In genomic region chr13:93772861-93773260, GRCm38 (mm10) we compare ENCODE assay signal across 9 mouse cellular contexts. TPM values are rescaled to one million over a fixed set of nuclear protein-coding genes. Genes with fewer than 3 reads are reported as not detected.
DNase-seq lines count a peak whose midpoint lies in the region; ATAC-seq and TF ChIP-seq lines count a peak whose summit lies in the region.
"Had no signal": no experiment of that assay in that cellular context is flagged by ENCODE, and none has a peak within 500 bp of the region (broad histone marks: within the 10 kb centered on the region; RNA-seq: fewer than 3 reads in every experiment).

No protein-coding gene starts in this region.

- intact Hi-C loops in heart, postnatal 25 days (cut with DNase I), result no loop called here

- H3K36me3 ChIP-seq in heart, embryonic 11.5 days (ENCODE audit: control insufficient read depth, insufficient read depth, low read length), result no peaks in the 10 kb centered on the region
- no peaks in the 10 kb centered on the region for H3K36me3 ChIP-seq in lung, postnatal 0 days (ENCODE audit: insufficient read depth, low read length)
- no peaks in the 10 kb centered on the region for H3K36me3 ChIP-seq in limb, embryonic 13.5 days
- H3K36me3 ChIP-seq in stomach, embryonic 15.5 days, result no peaks in the 10 kb centered on the region

- no peak for TF ChIP-seq CTCF in lung, postnatal 0 days (IDR thresholded peaks at IDR 0.05)

- H3K9me3 ChIP-seq in heart, embryonic 11.5 days (replicated peaks; ENCODE audit: control insufficient read depth, low read length), result no peaks in the 10 kb centered on the region
- H3K9me3 ChIP-seq in lung, postnatal 0 days (ENCODE audit: low read length), result no peaks in the 10 kb centered on the region
- H3K9me3 ChIP-seq in limb, embryonic 13.5 days, result no peaks in the 10 kb centered on the region
- no peaks in the 10 kb centered on the region for H3K9me3 ChIP-seq in stomach, embryonic 15.5 days

- ATAC-seq in heart, embryonic 11.5 days (replicated peaks; ENCODE audit: insufficient number of reproducible peaks, low FRiP score, low TSS enrichment), result no peak
- no peak for ATAC-seq in lung, postnatal 0 days
- no peak for ATAC-seq in limb, embryonic 13.5 days (ENCODE audit: low FRiP score, low read depth)
- ATAC-seq in stomach, embryonic 15.5 days (ENCODE audit: insufficient read depth, low FRiP score, low read depth), result no peak

- peak overlapping the region; percentile 98 for H3K4me2 ChIP-seq in heart, embryonic 11.5 days
- peak overlapping the region; percentile 100 for H3K4me2 ChIP-seq in lung, postnatal 0 days (replicated peaks; ENCODE audit: low read depth, low read length)
- H3K4me2 ChIP-seq in limb, embryonic 13.5 days (replicated peaks), result peak overlapping the region; percentile 88
- H3K4me2 ChIP-seq in stomach, embryonic 15.5 days, result peak overlapping the region; percentile 95

- H3K4me3 ChIP-seq in heart, embryonic 11.5 days (ENCODE audit: low read depth, low read length), result no peak overlapping the region
- no peak overlapping the region; the same call in 1 of the 2 replicates for H3K4me3 ChIP-seq in lung, postnatal 0 days (ENCODE audit: low read depth, low read length)
- H3K4me3 ChIP-seq in limb, embryonic 13.5 days, result peak overlapping the region; percentile 65
- H3K4me3 ChIP-seq in stomach, embryonic 15.5 days (replicated peaks), result peak overlapping the region; percentile 66

- H3K27me3 ChIP-seq in heart, embryonic 11.5 days (ENCODE audit: control insufficient read depth, insufficient read depth, low read length), result no peaks in the 10 kb centered on the region
- no peaks in the 10 kb centered on the region for H3K27me3 ChIP-seq in lung, postnatal 0 days (replicated peaks; ENCODE audit: insufficient read depth, low read length)
- no peaks in the 10 kb centered on the region for H3K27me3 ChIP-seq in limb, embryonic 13.5 days
- no peaks in the 10 kb centered on the region for H3K27me3 ChIP-seq in stomach, embryonic 15.5 days (replicated peaks)

- no peak overlapping the region for H3K27ac ChIP-seq in heart, embryonic 11.5 days (ENCODE audit: low read depth, low read length)
- H3K27ac ChIP-seq in lung, postnatal 0 days (ENCODE audit: low read length), result no peak overlapping the region
- H3K27ac ChIP-seq in limb, embryonic 13.5 days, result no peak overlapping the region
- H3K27ac ChIP-seq in stomach, embryonic 15.5 days, result no peak overlapping the region

- no peak for DNase-seq in heart, postnatal 25 days (ENCODE audit: low spot score)
- no peak for DNase-seq in lung, postnatal 0 days (ENCODE audit: low spot score)
- no peak for DNase-seq in lung, postnatal 36 days
- no peak for DNase-seq in MN1 (ENCODE audit: low spot score)
- DNase-seq in urinary bladder, postnatal 25 days (ENCODE audit: low spot score), result no peak
- DNase-seq: lung, postnatal 14 days had no signal

- TF ChIP-seq EP300 in lung, postnatal 0 days (IDR thresholded peaks at IDR 0.05), result no peak

- no peak overlapping the region for H3K9ac ChIP-seq in heart, embryonic 11.5 days (ENCODE audit: low read depth, low read length)
- no peak overlapping the region for H3K9ac ChIP-seq in lung, postnatal 0 days (replicated peaks; ENCODE audit: low read depth)
- peak overlapping the region; percentile 25; the same call in 1 of the 2 replicates for H3K9ac ChIP-seq in limb, embryonic 13.5 days
- no peak overlapping the region for H3K9ac ChIP-seq in stomach, embryonic 15.5 days

- H3K4me1 ChIP-seq in heart, embryonic 11.5 days (ENCODE audit: control insufficient read depth, insufficient read depth, low read length), result peaks cover 6% of the 10 kb centered on the region; the same call in 1 of the 2 replicates
- H3K4me1 ChIP-seq in lung, postnatal 0 days (ENCODE audit: insufficient read depth, low read depth, low read length), result peaks cover 4% of the 10 kb centered on the region; the same call in 1 of the 2 replicates
- H3K4me1 ChIP-seq in limb, embryonic 13.5 days, result peaks cover 15% of the 10 kb centered on the region
- peaks cover 3% of the 10 kb centered on the region; the same call in 1 of the 2 replicates for H3K4me1 ChIP-seq in stomach, embryonic 15.5 days

- WGBS in heart, embryonic 11.5 days (ENCODE audit: insufficient replicate concordance), result 58% methylated on average over 7 of the region's 7 CpGs
- 63% methylated on average over 7 of the region's 7 CpGs for WGBS in lung, postnatal 0 days
- WGBS in limb, embryonic 13.5 days, result 32% methylated on average over 7 of the region's 7 CpGs
- WGBS in stomach, embryonic 15.5 days, result 67% methylated on average over 7 of the region's 7 CpGs

RNA-seq across cellular contexts. Expression of gene Arsb, which starts 1.4 kb away (rescaled TPM):
- polyA plus RNA-seq in heart, embryonic 11.5 days (2014; fragmentation: Nextera tagmentation; extraction: Ambion mirVana), result 5.9 and 9.0 TPM in 2 replicates
- 1 to 10 TPM; 4.9 to 5.4 TPM for total RNA-seq in heart, postnatal 25 days (2021)
- polyA plus RNA-seq in lung, postnatal 0 days (2015; fragmentation: Nextera tagmentation; extraction: Ambion mirVana), result 3.2 and 3.7 TPM in 2 replicates
- polyA plus RNA-seq in limb, embryonic 13.5 days (2015; fragmentation: Nextera tagmentation; extraction: Ambion mirVana), result 13.5 and 13.7 TPM in 2 replicates
- 10.5 and 12.4 TPM in 2 replicates for polyA plus RNA-seq in stomach, embryonic 15.5 days (2015; fragmentation: Nextera tagmentation; extraction: Ambion mirVana)

Comparison
In these comparisons a context has a peak if more than half of its experiments do, and no peak if none do; other contexts are left out.
1. H3K4me3 ChIP-seq: peak in limb, embryonic 13.5 days (single experiment) and stomach, embryonic 15.5 days (single experiment); none in heart, embryonic 11.5 days (single experiment) and lung, postnatal 0 days (single experiment).
2. Peak in every context shown above with its lines, with median percentiles within 50 percentile points of each other: H3K4me2 ChIP-seq.